Mouse (Mus musculus): ENCODE results near the gene C3ar1.

GRCm38 (mm10) chr6:122811280-122811652 is 44.7 kb downstream of the C3ar1 start:
- TF ChIP-seq CHD2 (IDR thresholded peaks at IDR 0.05; ENCODE audit: low read depth, low read length) = no peak
- TF ChIP-seq ZNF384 (IDR thresholded peaks at IDR 0.05; ENCODE audit: low read depth, low read length) = no peak
- no peak for TF ChIP-seq ZC3H11A (IDR thresholded peaks at IDR 0.05; ENCODE audit: borderline replicate concordance, low read depth, low read length)
- no peak for TF ChIP-seq MAFK (IDR thresholded peaks at IDR 0.05; ENCODE audit: insufficient read depth, low read depth, low read length)
- no peak for TF ChIP-seq HCFC1 (IDR thresholded peaks at IDR 0.05; ENCODE audit: borderline replicate concordance, insufficient read depth, low read length)
